Mouse (Mus musculus) activated CD4-positive, CD25-positive, alpha-beta regulatory T cell, adult 9 weeks (primary cell): Measurements from ENCODE around the gene Fgf12. TPM values are rescaled to one million over a fixed set of nuclear protein-coding genes. Genes with fewer than 3 reads are reported as not detected.

Source experiments
- polyA plus RNA-seq: library from polyadenylated mRNA; unstranded; fragments of 100-300 nt; shearing (Covaris generic); gene quantifications from one replicate; pipeline ENCODE4 v1.2.1, GENCODE M21; 2017

Fgf12 gene
- not detected for polyA plus RNA-seq

GRCm38 (mm10) chr16:28752638-28753118 lies at the start of gene Fgf12:
TSS of gene Fgf12 (minus strand) at chr16:28753068.

Other genes with a start within 250 kb of the Fgf12 start
- gene Mb21d2, start 176.6 kb upstream of the Fgf12 start, polyA plus RNA-seq: not detected